Mouse (Mus musculus) heart, adult 2 months (tissue): ENCODE measurements around the gene Sugp2. TPM values are rescaled to one million over a fixed set of nuclear protein-coding genes. Genes with fewer than 3 reads are reported as not detected.
"Not testable (repeated sequence)": the region's sequence is repeated elsewhere in the genome, so short reads cannot be mapped to it uniquely, and the experiment has no call there.

Source experiments
- DNase-seq, 2 experiments: peaks; one replicate each; pipeline ENCODE4 v3.0.0; 2021
- H3K27ac ChIP-seq: fragments of 200-600 bp; 2 replicates; pipeline ENCODE4 v1.8.1; 2022
- H3K27me3 ChIP-seq: fragments of 200-500 bp; 2 replicates; pipeline ENCODE4 v1.6.1; 2012; ENCODE audit warnings: mild to moderate bottlenecking, low read length, inconsistent platforms, mixed read lengths; ENCODE audit not compliant: control insufficient read depth, insufficient read depth
- H3K36me3 ChIP-seq: fragments of 200-500 bp; 2 replicates; pipeline ENCODE4 v1.6.1; 2012; ENCODE audit warnings: low read length, inconsistent platforms; ENCODE audit not compliant: control insufficient read depth, insufficient read depth
- H3K4me1 ChIP-seq: fragments of 200-500 bp; 2 replicates; pipeline ENCODE4 v1.6.1; 2011; ENCODE audit warnings: low read length; ENCODE audit not compliant: control insufficient read depth, insufficient read depth
- H3K4me3 ChIP-seq: fragments of 200-600 bp; 2 replicates; pipeline ENCODE4 v1.8.1; 2022
- H3K79me2 ChIP-seq: fragments of 200-500 bp; replicated peaks from 2 replicates; pipeline ENCODE4 v1.6.1; 2012; ENCODE audit warnings: mild to moderate bottlenecking, inconsistent platforms, low read length, moderate library complexity, mixed read lengths; ENCODE audit not compliant: control insufficient read depth, insufficient read depth
- H3K9ac ChIP-seq: fragments of 200-500 bp; 2 replicates; pipeline ENCODE4 v1.6.1; 2012; ENCODE audit warnings: low read depth, mild to moderate bottlenecking, control low read depth, inconsistent platforms, low read length, mixed read lengths
- CTCF ChIP-seq: fragments of 200-600 bp; IDR thresholded peaks from 2 replicates; pipeline ENCODE4 v1.8.1; 2022; ENCODE audit warnings: antibody characterized with exemption, mild to moderate bottlenecking, moderate library complexity
- EP300 ChIP-seq: fragments of 200-500 bp; IDR thresholded peaks from 2 replicates; pipeline ENCODE4 v1.6.1; 2011; ENCODE audit warnings: low read depth, low read length, control low read depth; ENCODE audit not compliant: insufficient read depth
- POLR2A ChIP-seq: fragments of 200-500 bp; IDR thresholded peaks from 2 replicates; pipeline ENCODE4 v1.6.1; 2011; ENCODE audit warnings: mild to moderate bottlenecking, low read depth, low read length, control low read depth; ENCODE audit not compliant: insufficient read depth
- WGBS: fragments of 180-500 bp; shearing (Covaris S2); methylation state at CpG from one replicate; pipeline ENCODE4 v1.1.7; 2018; 5-methylcytosine and 5-hydroxymethylcytosine counted together
- intact Hi-C: fragments of 180-260 bp; cut with DNase I; formaldehyde crosslinking; loops from one replicate; pipeline ENCODE4 v1.15.1; 2025
- polyA plus RNA-seq: library from polyadenylated mRNA; depleted of rRNA; stranded (reverse); fragments of >200 nt; gene quantifications from 2 replicates; pipeline ENCODE4 v1.2.3, GENCODE M21; 2012
- total RNA-seq, 2 experiments: library from RNA; stranded (reverse); gene quantifications; 2 replicates each; pipeline ENCODE4 v1.2.3; 2021

The Sugp2 gene
- total and polyA plus RNA-seq, 3 experiments = 27.8 to 38.0 (median 34.3) TPM

- Histone ChIP-seq H3K4me3 (peak overlapping the region; percentile 73), H3K9ac (peak overlapping the region; percentile 86), H3K4me1 (peaks cover 5% of the 10 kb centered on the region), H3K27me3 (no peaks in the 10 kb centered on the region), H3K27ac (peak overlapping the region; percentile 96), H3K79me2 (no peaks in the 10 kb centered on the region), H3K36me3 (no peaks in the 10 kb centered on the region)
- 62% methylated on average over 1 of the region's 1 CpGs for WGBS
- TF ChIP-seq CTCF = no peak
- TF ChIP-seq POLR2A = no peak
- no peak for TF ChIP-seq EP300
- DNase-seq = no peak
- intact Hi-C loops = loop anchor here (2.0 to 5.0 kb wide), 2 partner anchors 38 to 309 kb away; partner anchors contain the start of genes Ndufa13, Tmem161a, Tssk6 and Yjefn3
Observed at GRCm38 (mm10) chr8:70211275-70211674, 22.8 kb upstream of the Sugp2 start.

GRCm38 (mm10) chr8:70211726-70212111 lies 22.3 kb upstream of the Sugp2 start:
- Histone ChIP-seq H3K27ac (peak overlapping the region; percentile 96), H3K79me2 (no peaks in the 10 kb centered on the region), H3K9ac (peak overlapping the region; percentile 86), H3K4me3 (peak overlapping the region; percentile 73), H3K27me3 (no peaks in the 10 kb centered on the region), H3K36me3 (no peaks in the 10 kb centered on the region), H3K4me1 (peaks cover 5% of the 10 kb centered on the region)
- no peak for DNase-seq
- intact Hi-C loops = loop anchor here (2.0 to 5.0 kb wide), 3 partner anchors 23 to 309 kb away; partner anchors contain the start of genes Armc6, Ndufa13, Sugp2 and Tmem161a
- 1% methylated on average over 31 of the region's 31 CpGs for WGBS
- no peak for TF ChIP-seq CTCF
- no peak for TF ChIP-seq EP300

DNA sequence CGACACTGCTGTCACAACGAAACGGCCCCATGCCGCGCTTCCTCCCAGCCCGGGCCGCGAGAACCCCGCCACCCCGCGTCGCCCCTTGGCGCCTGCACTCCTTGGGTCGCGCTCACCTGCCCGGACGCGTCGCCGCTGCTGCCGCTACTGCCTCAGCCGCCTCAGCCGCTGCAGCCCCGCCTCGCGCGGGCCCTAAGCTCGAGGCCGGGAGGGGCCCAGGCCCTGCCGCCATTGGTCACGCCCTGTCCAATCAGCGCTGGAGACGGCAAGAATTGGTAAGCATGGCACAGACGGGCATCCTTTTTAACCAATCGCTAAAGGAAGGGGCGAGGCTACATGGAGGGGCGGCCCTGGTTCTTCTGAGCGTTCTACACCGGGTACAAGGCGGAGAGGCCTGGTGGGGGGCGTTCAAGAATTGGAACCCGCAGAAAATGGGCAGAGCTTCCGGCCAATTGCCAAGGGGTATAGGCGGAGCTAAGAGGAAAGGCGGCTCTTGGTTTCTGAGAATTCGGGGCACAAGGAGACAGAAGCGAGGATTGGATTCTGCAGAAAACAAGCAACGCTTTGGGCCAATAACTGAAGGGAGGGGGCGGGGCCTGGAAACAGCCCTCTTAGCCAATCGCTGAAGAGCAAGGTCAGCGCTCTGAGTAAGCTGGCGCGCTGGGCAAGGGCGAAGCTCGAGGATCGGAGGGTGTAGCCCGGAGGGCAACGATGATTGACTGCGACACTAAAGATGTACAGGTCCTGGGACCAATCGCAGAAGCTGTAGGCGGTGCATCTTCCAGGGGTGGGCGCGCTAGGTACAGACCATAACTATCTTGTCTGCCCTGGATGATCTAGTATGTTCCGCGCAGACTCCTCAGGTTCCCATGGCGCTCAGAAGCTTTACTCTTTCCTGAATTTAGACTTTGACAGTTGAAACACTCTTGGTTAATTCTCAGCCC lies 21.6 kb upstream of the Sugp2 start, which contains the start of gene Slc25a42:
TSS of gene Slc25a42 (minus strand) at position 194 of the 944 bp plus-strand sequence.
- TF ChIP-seq POLR2A = peak; percentile 83
- peak; percentile 79 for TF ChIP-seq EP300
- TF ChIP-seq CTCF = peak; percentile 23; the same call in 1 of the 2 replicates
- WGBS = under 1% methylated on average over 65 of the region's 66 CpGs
- H3K27ac ChIP-seq = peak within 1 kb of the TSS; percentile 96
- intact Hi-C loops = loop anchor here (2.0 to 5.0 kb wide), 2 partner anchors 22 to 310 kb away; partner anchors contain the start of genes Armc6, Ndufa13, Sugp2 and Tssk6
- no peaks in the 10 kb centered on the region for H3K79me2 ChIP-seq
- peak; percentile 95 to 99 for DNase-seq
- H3K27me3 ChIP-seq = no peaks in the 10 kb centered on the region
- peak within 1 kb of the TSS; percentile 86 for H3K9ac ChIP-seq
- H3K36me3 ChIP-seq = no peaks in the 10 kb centered on the region
- H3K4me3 ChIP-seq = peak within 1 kb of the TSS; percentile 73
- peaks cover 5% of the 10 kb centered on the region for H3K4me1 ChIP-seq

DNA sequence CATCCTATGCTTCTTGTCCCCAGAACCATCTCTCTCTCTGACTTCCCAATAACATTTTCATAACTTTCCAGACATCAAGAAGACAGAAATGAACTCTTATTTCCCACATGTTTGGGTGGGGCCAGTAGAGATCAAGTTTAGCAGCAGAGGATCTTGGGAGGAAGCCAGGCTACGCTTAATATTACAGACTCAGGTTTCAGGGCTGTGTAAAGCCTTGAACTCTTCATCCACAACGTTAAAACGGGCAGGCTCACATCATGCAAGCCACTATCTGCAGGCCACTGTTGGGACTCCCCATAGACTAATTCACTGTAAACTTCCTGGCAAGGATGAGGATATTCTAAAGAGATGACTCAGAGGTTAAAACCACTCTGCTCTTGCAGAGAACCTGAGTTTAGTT lies 19.6 kb upstream of the Sugp2 start:
- Histone ChIP-seq H3K4me1 (peaks cover 6% of the 10 kb centered on the region), H3K4me3 (no peak overlapping the region), H3K9ac (no peak overlapping the region), H3K36me3 (no peaks in the 10 kb centered on the region), H3K79me2 (no peaks in the 10 kb centered on the region), H3K27me3 (no peaks in the 10 kb centered on the region), H3K27ac (peak overlapping the region; percentile 47; the same call in 1 of the 2 replicates)
- intact Hi-C loops = loop anchor here (5.0 kb wide), 1 partner anchor 312 kb away; the partner anchor contains the start of genes Ndufa13, Tssk6 and Yjefn3
- no peak for DNase-seq
- no peak for TF ChIP-seq POLR2A
- 54% methylated on average over 3 of the region's 3 CpGs for WGBS

DNA sequence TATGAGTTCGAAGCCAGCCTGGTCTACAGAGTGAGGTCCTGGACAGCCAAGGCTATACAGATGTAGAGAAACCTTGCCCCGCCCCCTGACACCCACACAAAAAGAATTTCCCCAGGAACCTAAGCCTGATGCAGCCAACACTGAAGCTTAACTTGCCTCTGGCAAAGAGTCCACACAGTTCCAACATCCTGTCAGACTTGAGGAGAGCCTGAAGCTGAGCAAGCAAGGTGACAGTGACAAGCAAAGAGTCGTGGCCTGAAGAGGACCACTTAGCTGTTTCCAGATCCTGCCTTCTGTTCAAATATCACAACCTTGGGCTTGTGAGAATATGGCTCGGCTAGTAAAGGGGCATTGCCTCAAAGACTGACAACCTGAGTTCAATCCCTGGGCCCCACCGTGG lies 18.9 kb upstream of the Sugp2 start:
- 61% methylated on average over 5 of the region's 5 CpGs for WGBS
- no peaks in the 10 kb centered on the region for H3K79me2 ChIP-seq
- TF ChIP-seq EP300 = no peak
- no peak for TF ChIP-seq CTCF
- TF ChIP-seq POLR2A = no peak
- intact Hi-C loops = no loop called here
- H3K4me1 ChIP-seq = peaks cover 9% of the 10 kb centered on the region
- no peak overlapping the region for H3K4me3 ChIP-seq
- DNase-seq = no peak
- H3K27me3 ChIP-seq = no peaks in the 10 kb centered on the region
- H3K9ac ChIP-seq = no peak overlapping the region
- H3K27ac ChIP-seq = peak overlapping the region; percentile 47
- H3K36me3 ChIP-seq = no peaks in the 10 kb centered on the region

GRCm38 (mm10) chr8:70216161-70216560 lies 17.9 kb upstream of the Sugp2 start:
- H3K9ac ChIP-seq, H3K4me3 ChIP-seq, H3K27me3 ChIP-seq, H3K79me2 ChIP-seq, intact Hi-C loops, DNase-seq, H3K36me3 ChIP-seq, H3K27ac ChIP-seq: not testable (repeated sequence)
- WGBS = 65% methylated on average over 3 of the region's 3 CpGs
- peaks cover 16% of the 10 kb centered on the region for H3K4me1 ChIP-seq
